In the genomic region with DNA sequence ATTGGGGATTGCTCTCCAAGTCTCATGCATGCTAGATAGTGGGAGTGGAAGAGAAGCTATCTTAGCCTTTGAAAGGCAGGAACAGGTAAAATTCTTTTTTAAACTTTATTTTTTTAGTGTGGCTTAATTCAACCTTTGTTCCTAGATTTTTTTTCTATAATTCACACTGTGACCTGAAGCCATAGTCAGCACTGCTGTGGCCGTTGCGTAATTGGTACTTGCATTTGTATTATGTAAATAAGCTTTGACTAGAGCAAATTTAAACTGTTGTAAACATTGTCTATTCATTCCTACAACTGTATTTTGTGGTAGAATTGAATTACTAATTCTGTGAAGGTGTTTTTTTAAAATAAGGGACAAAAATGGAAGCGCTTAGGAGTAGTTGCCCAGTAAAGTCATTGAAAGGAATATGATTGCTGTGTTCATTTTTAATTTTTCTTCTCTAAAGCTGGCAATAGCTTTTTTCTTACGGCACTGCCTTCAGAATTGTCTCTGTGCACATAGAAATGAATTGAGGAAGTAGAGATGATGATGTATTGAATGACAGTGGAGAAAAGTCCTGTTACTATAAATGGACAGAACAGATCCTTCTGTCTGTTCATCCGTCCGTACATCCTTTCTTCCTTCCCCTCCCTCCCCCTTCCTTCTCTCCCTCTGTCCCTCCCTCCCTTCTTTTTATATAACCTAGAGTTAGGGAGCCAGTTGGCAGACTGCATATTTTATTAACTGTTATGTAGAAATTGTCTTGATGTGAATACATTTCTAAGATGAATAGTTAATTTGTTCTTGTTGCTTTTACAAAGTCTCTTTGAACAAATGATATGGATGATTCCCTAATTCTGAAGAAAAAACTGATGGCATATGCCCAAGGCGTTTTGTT, we compare ENCODE assay signal across 19 mouse cellular contexts. TPM values are rescaled to one million over a fixed set of nuclear protein-coding genes. Genes with fewer than 3 reads are reported as not detected.
DNase-seq lines count a peak whose midpoint lies in the region; ATAC-seq and TF ChIP-seq lines count a peak whose summit lies in the region.
"Had no signal": no experiment of that assay in that cellular context is flagged by ENCODE, and none has a peak within 500 bp of the region (broad histone marks: within the 10 kb centered on the region; RNA-seq: fewer than 3 reads in every experiment).

No protein-coding gene starts in this region.

- H3K79me2 ChIP-seq in macrophage (ENCODE audit: inconsistent target) = peaks cover 54% of the 10 kb centered on the region; the same call in 1 of the 2 replicates

- no peak overlapping the region for H3K27ac ChIP-seq in liver, embryonic 16.5 days (ENCODE audit: low read length)
- H3K27ac ChIP-seq in liver, embryonic 12.5 days = no peak overlapping the region
- H3K27ac ChIP-seq in macrophage = peak overlapping the region; percentile 45
- no peak overlapping the region for H3K27ac ChIP-seq in cerebellum, adult 2 months (ENCODE audit: insufficient read depth, low read length)
- H3K27ac ChIP-seq: gastrocnemius, adult 2 months; heart, embryonic 13.5 days; liver, embryonic 13.5 days; midbrain, embryonic 12.5 days had no signal

- peak; percentile 52 for DNase-seq in 416B (ENCODE audit: low read depth)
- DNase-seq in Muller cell, postnatal 12 days (ENCODE audit: inconsistent ontology term) = peak; percentile 13
- no peak for DNase-seq in cerebellum, adult 2 months
- no peak for DNase-seq in cerebellum, adult 8-10 months
- DNase-seq: cerebellum, adult 9-10 months; gastrocnemius, adult 2 months; heart, postnatal 4 days; liver, embryonic 13.5 days; retina, postnatal 1 day; right cerebral cortex, postnatal 4 days; thymus, adult 18-20 months had no signal

- TF ChIP-seq CTCF in cerebellum, adult 2 months (IDR thresholded peaks at IDR 0.05; ENCODE audit: borderline replicate concordance, insufficient read depth, low read depth, low read length) = no peak

- no peaks in the 10 kb centered on the region for H3K27me3 ChIP-seq in liver, embryonic 16.5 days (ENCODE audit: control insufficient read depth, insufficient read depth, low read depth, low read length)
- H3K27me3 ChIP-seq in liver, embryonic 12.5 days (replicated peaks) = no peaks in the 10 kb centered on the region
- no peaks in the 10 kb centered on the region for H3K27me3 ChIP-seq in cerebellum, adult 2 months (ENCODE audit: control insufficient read depth, insufficient read depth, low read length)
- H3K27me3 ChIP-seq: heart, embryonic 13.5 days; liver, embryonic 13.5 days; midbrain, embryonic 12.5 days had no signal

- TF ChIP-seq POLR2A in cerebellum, adult 2 months (IDR thresholded peaks at IDR 0.05; ENCODE audit: borderline replicate concordance, insufficient read depth, low read length) = no peak

- H3K36me3 ChIP-seq in liver, embryonic 16.5 days (ENCODE audit: control insufficient read depth, insufficient read depth) = no peaks in the 10 kb centered on the region
- H3K36me3 ChIP-seq in liver, embryonic 12.5 days = no peaks in the 10 kb centered on the region
- H3K36me3 ChIP-seq in macrophage (ENCODE audit: inconsistent target) = no peaks in the 10 kb centered on the region
- H3K36me3 ChIP-seq: heart, embryonic 13.5 days; liver, embryonic 13.5 days; midbrain, embryonic 12.5 days had no signal

- H3K4me3 ChIP-seq in liver, embryonic 16.5 days (ENCODE audit: low read depth, low read length) = no peak overlapping the region
- no peak overlapping the region for H3K4me3 ChIP-seq in liver, embryonic 12.5 days
- no peak overlapping the region for H3K4me3 ChIP-seq in macrophage (ENCODE audit: inconsistent target)
- H3K4me3 ChIP-seq in cerebellum, adult 2 months (replicated peaks; ENCODE audit: insufficient read depth, low read depth, low read length) = no peak overlapping the region
- H3K4me3 ChIP-seq: gastrocnemius, adult 2 months; heart, embryonic 13.5 days; liver, embryonic 13.5 days; midbrain, embryonic 12.5 days; myocyte had no signal

- H3K4me1 ChIP-seq in liver, embryonic 16.5 days (ENCODE audit: control insufficient read depth, low read depth, low read length) = no peaks in the 10 kb centered on the region; the same call in none of the 2 replicates
- no peaks in the 10 kb centered on the region for H3K4me1 ChIP-seq in liver, embryonic 12.5 days
- H3K4me1 ChIP-seq in cerebellum, adult 2 months (ENCODE audit: control insufficient read depth, insufficient read depth, low read length) = no peaks in the 10 kb centered on the region

- ATAC-seq in liver, embryonic 16.5 days (ENCODE audit: low read depth) = 0 out of 2 replicates have a peak, but pooled peaks have one; percentile 47
- no peak for ATAC-seq in liver, embryonic 12.5 days
- ATAC-seq: hindbrain, embryonic 16.5 days; intestine, postnatal 0 days had no signal

- H3K9ac ChIP-seq in liver, embryonic 16.5 days (ENCODE audit: low read depth, low read length) = no peak overlapping the region
- no peak overlapping the region for H3K9ac ChIP-seq in liver, embryonic 12.5 days
- H3K9ac ChIP-seq: heart, embryonic 13.5 days; liver, embryonic 13.5 days; midbrain, embryonic 12.5 days had no signal

- no peaks in the 10 kb centered on the region for H3K9me3 ChIP-seq in liver, embryonic 16.5 days (replicated peaks; ENCODE audit: control insufficient read depth, low read length)
- no peaks in the 10 kb centered on the region for H3K9me3 ChIP-seq in liver, embryonic 12.5 days (replicated peaks)
- H3K9me3 ChIP-seq: heart, embryonic 13.5 days; liver, embryonic 13.5 days; midbrain, embryonic 12.5 days had no signal

- 34% methylated on average over 7 of the region's 7 CpGs for WGBS in liver, embryonic 16.5 days (ENCODE audit: insufficient replicate concordance)
- WGBS in liver, embryonic 12.5 days (ENCODE audit: insufficient replicate concordance) = 44% methylated on average over 7 of the region's 7 CpGs
- WGBS in macrophage (ENCODE audit: missing documents) = 44% methylated on average over 7 of the region's 7 CpGs
- WGBS in cerebellum, adult 2 months = 74% methylated on average over 7 of the region's 7 CpGs

- no peak overlapping the region for H3K4me2 ChIP-seq in liver, embryonic 16.5 days (ENCODE audit: low read depth, low read length)
- no peak overlapping the region for H3K4me2 ChIP-seq in liver, embryonic 12.5 days
- H3K4me2 ChIP-seq: heart, embryonic 13.5 days; liver, embryonic 13.5 days; midbrain, embryonic 12.5 days had no signal

RNA-seq across cellular contexts. Expression of gene Akap13, which starts 17.2 kb away (rescaled TPM):
- polyA plus RNA-seq in liver, embryonic 16.5 days (2015; fragmentation: Nextera tagmentation; extraction: Ambion mirVana) = 36.9 and 41.0 TPM in 2 replicates
- 35.2 and 37.9 TPM in 2 replicates for polyA plus RNA-seq in liver, embryonic 12.5 days (2016; fragmentation: Nextera tagmentation; extraction: Ambion mirVana)
- total RNA-seq in macrophage (2018; cell fraction: chromatin; rRNA removed) = 100 to 1,000 TPM; 234 to 903 (median 291) TPM
- total RNA-seq in macrophage (2018; cell fraction: cytosol; rRNA removed) = 100 to 1,000 TPM in 10 of 26 experiments, 10 to 100 TPM in 16; 70.0 to 151 (median 92.9) TPM
- total RNA-seq in macrophage (2018; cell fraction: nucleus; rRNA removed) = 100 to 1,000 TPM; 114 to 625 (median 201) TPM
- 42.8 to 66.3 TPM (median 47.1 TPM) in 3 replicates for polyA plus RNA-seq in macrophage (2018)
- polyA plus RNA-seq in cerebellum, adult 2 months (2012; rRNA removed) = 4.3 and 5.4 TPM in 2 replicates

Comparison
In these comparisons a context has a peak if more than half of its experiments do, and no peak if none do; other contexts are left out.
1. DNase-seq: peak in 416B (single experiment) and Muller cell, postnatal 12 days (single experiment); none in cerebellum, adult 2 months (0 of 2) and cerebellum, adult 8-10 months (single experiment).